13 mouse cellular contexts compared by ENCODE assay signal in the genomic region with DNA sequence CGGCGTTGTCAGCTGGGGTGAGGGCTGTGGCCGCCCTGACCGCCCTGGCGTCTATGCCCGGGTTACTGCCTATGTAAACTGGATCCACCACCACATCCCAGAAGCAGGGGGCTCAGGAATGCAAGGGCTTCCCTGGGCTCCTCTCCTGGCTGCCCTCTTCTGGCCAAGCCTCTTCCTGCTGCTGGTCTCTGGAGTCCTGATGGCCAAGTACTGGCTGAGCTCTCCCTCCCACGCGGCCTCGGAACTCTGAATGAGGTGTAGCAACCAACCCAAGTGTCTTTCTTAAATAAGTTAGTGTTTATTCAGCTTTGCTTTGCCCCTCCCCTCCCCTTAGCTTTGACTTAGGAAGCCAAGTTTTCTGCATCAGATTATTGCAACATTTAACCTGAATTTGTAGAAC. TPM values are rescaled to one million over a fixed set of nuclear protein-coding genes. Genes with fewer than 3 reads are reported as not detected.
DNase-seq lines count a peak whose midpoint lies in the region; ATAC-seq and TF ChIP-seq lines count a peak whose summit lies in the region.
"Had no signal": no experiment of that assay in that cellular context is flagged by ENCODE, and none has a peak within 500 bp of the region (broad histone marks: within the 10 kb centered on the region; RNA-seq: fewer than 3 reads in every experiment).

No protein-coding gene starts in this region.

- no peak overlapping the region for H3K4me3 ChIP-seq in hindbrain, embryonic 11.5 days (ENCODE audit: low read depth, low read length)
- H3K4me3 ChIP-seq in hindbrain, embryonic 16.5 days (ENCODE audit: low read length), result no peak overlapping the region
- no peak overlapping the region for H3K4me3 ChIP-seq in midbrain, postnatal 0 days (ENCODE audit: low read depth, low read length)
- H3K4me3 ChIP-seq in midbrain, embryonic 16.5 days (ENCODE audit: low read depth, low read length), result no peak overlapping the region
- H3K4me3 ChIP-seq: heart, embryonic 13.5 days; limb, embryonic 15.5 days had no signal

- no peak for ATAC-seq in hindbrain, embryonic 11.5 days (ENCODE audit: low FRiP score)
- no peak for ATAC-seq in hindbrain, embryonic 16.5 days
- ATAC-seq in midbrain, postnatal 0 days (ENCODE audit: low FRiP score), result no peak
- no peak for ATAC-seq in midbrain, embryonic 16.5 days
- no peak for ATAC-seq in erythroid progenitor cell, adult 5-6 weeks (replicated peaks; ENCODE audit: low FRiP score, poor library complexity, severe bottlenecking)

- H3K27me3 ChIP-seq in hindbrain, embryonic 11.5 days (ENCODE audit: control insufficient read depth, insufficient read depth, low read length), result no peaks in the 10 kb centered on the region
- no peaks in the 10 kb centered on the region for H3K27me3 ChIP-seq in hindbrain, embryonic 16.5 days (replicated peaks; ENCODE audit: control insufficient read depth, insufficient read depth, low read length)
- H3K27me3 ChIP-seq in midbrain, postnatal 0 days (ENCODE audit: insufficient read depth, low read length), result no peaks in the 10 kb centered on the region
- H3K27me3 ChIP-seq in midbrain, embryonic 16.5 days (ENCODE audit: control insufficient read depth, insufficient read depth, low read depth, low read length), result no peaks in the 10 kb centered on the region
- H3K27me3 ChIP-seq: limb, embryonic 15.5 days had no signal

- intact Hi-C loops in heart, postnatal 36 days (cut with DNase I), result no loop called here

- DNase-seq in hindbrain, embryonic 11.5 days (ENCODE audit: low spot score), result peak; percentile 9
- peak; percentile 42 for DNase-seq in midbrain, postnatal 0 days (ENCODE audit: low spot score)
- DNase-seq in embryo, embryonic 9.5 days (ENCODE audit: extremely low spot score), result peak; percentile 32
- DNase-seq in retina, embryonic 14.5 days (ENCODE audit: low spot score), result peak; percentile 45
- DNase-seq in heart, postnatal 36 days, result no peak
- DNase-seq: cerebellum, adult 9-10 months had no signal

- H3K27ac ChIP-seq in hindbrain, embryonic 11.5 days (ENCODE audit: low read depth, low read length), result no peak overlapping the region
- no peak overlapping the region for H3K27ac ChIP-seq in hindbrain, embryonic 16.5 days (ENCODE audit: low read depth, low read length)
- H3K27ac ChIP-seq in midbrain, postnatal 0 days (ENCODE audit: low read depth, low read length), result no peak overlapping the region
- H3K27ac ChIP-seq in midbrain, embryonic 16.5 days (ENCODE audit: low read length), result no peak overlapping the region
- H3K27ac ChIP-seq: heart, embryonic 13.5 days; limb, embryonic 15.5 days had no signal

- no peaks in the 10 kb centered on the region for H3K4me1 ChIP-seq in hindbrain, embryonic 11.5 days (replicated peaks; ENCODE audit: control insufficient read depth, insufficient read depth, low read length)
- H3K4me1 ChIP-seq in hindbrain, embryonic 16.5 days (ENCODE audit: control insufficient read depth, insufficient read depth, low read depth, low read length), result no peaks in the 10 kb centered on the region
- H3K4me1 ChIP-seq in midbrain, postnatal 0 days (ENCODE audit: insufficient read depth, low read length), result no peaks in the 10 kb centered on the region
- H3K4me1 ChIP-seq in midbrain, embryonic 16.5 days (ENCODE audit: control insufficient read depth, insufficient read depth, low read length), result no peaks in the 10 kb centered on the region
- H3K4me1 ChIP-seq: heart, embryonic 13.5 days had no signal

- no peak overlapping the region for H3K9ac ChIP-seq in hindbrain, embryonic 11.5 days (ENCODE audit: low read depth, low read length)
- H3K9ac ChIP-seq in hindbrain, embryonic 16.5 days (ENCODE audit: low read depth, low read length), result no peak overlapping the region
- no peak overlapping the region for H3K9ac ChIP-seq in midbrain, postnatal 0 days (replicated peaks; ENCODE audit: low read length, poor library complexity, severe bottlenecking)
- H3K9ac ChIP-seq in midbrain, embryonic 16.5 days (ENCODE audit: low read depth, low read length), result no peak overlapping the region
- H3K9ac ChIP-seq: heart, embryonic 13.5 days; limb, embryonic 15.5 days had no signal

- TF ChIP-seq CTCF in midbrain, postnatal 0 days (IDR thresholded peaks at IDR 0.05), result peak; percentile 70

- H3K4me2 ChIP-seq in hindbrain, embryonic 11.5 days (replicated peaks; ENCODE audit: low read depth, low read length), result no peak overlapping the region
- no peak overlapping the region for H3K4me2 ChIP-seq in hindbrain, embryonic 16.5 days (ENCODE audit: low read length)
- H3K4me2 ChIP-seq in midbrain, postnatal 0 days (ENCODE audit: low read depth, low read length, poor library complexity, severe bottlenecking), result no peak overlapping the region
- H3K4me2 ChIP-seq in midbrain, embryonic 16.5 days (ENCODE audit: low read length), result no peak overlapping the region
- H3K4me2 ChIP-seq: heart, embryonic 13.5 days; limb, embryonic 15.5 days had no signal

- no peaks in the 10 kb centered on the region for H3K36me3 ChIP-seq in hindbrain, embryonic 11.5 days (ENCODE audit: control insufficient read depth, insufficient read depth, low read length)
- peaks cover 8% of the 10 kb centered on the region; the same call in 1 of the 2 replicates for H3K36me3 ChIP-seq in hindbrain, embryonic 16.5 days (ENCODE audit: control insufficient read depth, insufficient read depth, low read length)
- peaks cover 33% of the 10 kb centered on the region for H3K36me3 ChIP-seq in midbrain, postnatal 0 days (ENCODE audit: insufficient read depth, low read length)
- peaks cover 16% of the 10 kb centered on the region; the same call in 1 of the 2 replicates for H3K36me3 ChIP-seq in midbrain, embryonic 16.5 days (ENCODE audit: control insufficient read depth, insufficient read depth, low read length)

- H3K9me3 ChIP-seq in hindbrain, embryonic 11.5 days (ENCODE audit: control insufficient read depth, low read length), result no peaks in the 10 kb centered on the region
- H3K9me3 ChIP-seq in hindbrain, embryonic 16.5 days (ENCODE audit: control insufficient read depth, low read length), result no peaks in the 10 kb centered on the region
- H3K9me3 ChIP-seq in midbrain, postnatal 0 days (ENCODE audit: low read length), result no peaks in the 10 kb centered on the region
- no peaks in the 10 kb centered on the region for H3K9me3 ChIP-seq in midbrain, embryonic 16.5 days (replicated peaks; ENCODE audit: control insufficient read depth, low read length, poor library complexity, severe bottlenecking)
- H3K9me3 ChIP-seq: heart, embryonic 13.5 days; limb, embryonic 15.5 days had no signal

- WGBS in hindbrain, embryonic 11.5 days, result 46% methylated on average over 9 of the region's 9 CpGs
- WGBS in hindbrain, embryonic 16.5 days, result 48% methylated on average over 9 of the region's 9 CpGs
- 40% methylated on average over 9 of the region's 9 CpGs for WGBS in midbrain, postnatal 0 days
- 50% methylated on average over 9 of the region's 9 CpGs for WGBS in midbrain, embryonic 16.5 days

RNA-seq across cellular contexts. Expression of gene Tpsg1, which starts 4.9 kb away (rescaled TPM):
- 0.69 TPM in 1 of 2 replicates, not detected in the other for polyA plus RNA-seq in hindbrain, embryonic 11.5 days (2014; fragmentation: Nextera tagmentation; extraction: Ambion mirVana)
- 0.43 and 0.55 TPM in 2 replicates for polyA plus RNA-seq in hindbrain, embryonic 16.5 days (2015; fragmentation: Nextera tagmentation; extraction: Ambion mirVana)
- total RNA-seq in midbrain, postnatal 0 days (2014; rRNA removed), result not detected in 2 replicates
- polyA plus RNA-seq in midbrain, postnatal 0 days (2015; fragmentation: Nextera tagmentation; extraction: Ambion mirVana), result 1.0 and 1.2 TPM in 2 replicates
- 0.29 and 0.88 TPM in 2 replicates for polyA plus RNA-seq in midbrain, embryonic 16.5 days (2015; fragmentation: Nextera tagmentation; extraction: Ambion mirVana)
- under 1 TPM in 1 of 2 experiments, not detected in 1; 0.30 TPM for total RNA-seq in heart, postnatal 36 days (2021)
- total RNA-seq in erythroid progenitor cell, adult 5-6 weeks (2015; ENCODE audit: low replicate concordance), result not detected in 2 replicates
- not detected in 2 replicates for total RNA-seq in erythroid progenitor cell, adult 5-6 weeks (2017; ENCODE audit: low replicate concordance)
- total RNA-seq: MEL; neutrophil, adult 5-6 weeks had no signal

RNA-seq across cellular contexts. Expression of gene Tpsb2, which starts 7.9 kb away (rescaled TPM):
- polyA plus RNA-seq in hindbrain, embryonic 11.5 days (2014; fragmentation: Nextera tagmentation; extraction: Ambion mirVana), result not detected in 2 replicates
- 0.19 and 2.1 TPM in 2 replicates for polyA plus RNA-seq in hindbrain, embryonic 16.5 days (2015; fragmentation: Nextera tagmentation; extraction: Ambion mirVana)
- 0.28 and 1.8 TPM in 2 replicates for total RNA-seq in midbrain, postnatal 0 days (2014; rRNA removed)
- polyA plus RNA-seq in midbrain, postnatal 0 days (2015; fragmentation: Nextera tagmentation; extraction: Ambion mirVana), result 0.60 and 1.0 TPM in 2 replicates
- polyA plus RNA-seq in midbrain, embryonic 16.5 days (2015; fragmentation: Nextera tagmentation; extraction: Ambion mirVana), result 0.23 TPM in 1 of 2 replicates, not detected in the other
- total RNA-seq in heart, postnatal 36 days (2021), result 1 to 10 TPM; 1.8 to 2.2 TPM
- total RNA-seq in erythroid progenitor cell, adult 5-6 weeks (2015; ENCODE audit: low replicate concordance), result not detected in 2 replicates
- total RNA-seq in erythroid progenitor cell, adult 5-6 weeks (2017; ENCODE audit: low replicate concordance), result not detected in 2 replicates
- total RNA-seq: MEL; neutrophil, adult 5-6 weeks had no signal
- polyA plus RNA-seq: heart, embryonic 13.5 days had no signal

RNA-seq across cellular contexts. Expression of gene Tpsab1, which starts 28.6 kb away (rescaled TPM):
- not detected in 2 replicates for polyA plus RNA-seq in hindbrain, embryonic 11.5 days (2014; fragmentation: Nextera tagmentation; extraction: Ambion mirVana)
- polyA plus RNA-seq in hindbrain, embryonic 16.5 days (2015; fragmentation: Nextera tagmentation; extraction: Ambion mirVana), result not detected in 2 replicates
- not detected in 2 replicates for total RNA-seq in midbrain, postnatal 0 days (2014; rRNA removed)
- polyA plus RNA-seq in midbrain, postnatal 0 days (2015; fragmentation: Nextera tagmentation; extraction: Ambion mirVana), result not detected in 2 replicates
- not detected in 2 replicates for polyA plus RNA-seq in midbrain, embryonic 16.5 days (2015; fragmentation: Nextera tagmentation; extraction: Ambion mirVana)
- under 1 TPM; 0.70 to 0.86 TPM for total RNA-seq in heart, postnatal 36 days (2021)
- not detected in 2 replicates for total RNA-seq in erythroid progenitor cell, adult 5-6 weeks (2015; ENCODE audit: low replicate concordance)
- not detected in 2 replicates for total RNA-seq in erythroid progenitor cell, adult 5-6 weeks (2017; ENCODE audit: low replicate concordance)
- total RNA-seq: MEL; neutrophil, adult 5-6 weeks had no signal
- polyA plus RNA-seq: heart, embryonic 13.5 days had no signal

RNA-seq across cellular contexts. Expression of gene Prss29, which starts 55.6 kb away (rescaled TPM):
- polyA plus RNA-seq in hindbrain, embryonic 11.5 days (2014; fragmentation: Nextera tagmentation; extraction: Ambion mirVana), result not detected in 2 replicates
- polyA plus RNA-seq in hindbrain, embryonic 16.5 days (2015; fragmentation: Nextera tagmentation; extraction: Ambion mirVana), result not detected in 2 replicates
- not detected in 2 replicates for total RNA-seq in midbrain, postnatal 0 days (2014; rRNA removed)
- not detected in 2 replicates for polyA plus RNA-seq in midbrain, postnatal 0 days (2015; fragmentation: Nextera tagmentation; extraction: Ambion mirVana)
- not detected in 2 replicates for polyA plus RNA-seq in midbrain, embryonic 16.5 days (2015; fragmentation: Nextera tagmentation; extraction: Ambion mirVana)
- total RNA-seq in heart, postnatal 36 days (2021), result not detected
- not detected in 2 replicates for total RNA-seq in erythroid progenitor cell, adult 5-6 weeks (2015; ENCODE audit: low replicate concordance)
- not detected in 2 replicates for total RNA-seq in erythroid progenitor cell, adult 5-6 weeks (2017; ENCODE audit: low replicate concordance)
- total RNA-seq: MEL; neutrophil, adult 5-6 weeks had no signal
- polyA plus RNA-seq: heart, embryonic 13.5 days; limb, embryonic 15.5 days had no signal

RNA-seq across cellular contexts. Expression of gene Cacna1h, which starts 59.6 kb away (rescaled TPM):
- polyA plus RNA-seq in hindbrain, embryonic 11.5 days (2014; fragmentation: Nextera tagmentation; extraction: Ambion mirVana), result 5.9 and 6.5 TPM in 2 replicates
- polyA plus RNA-seq in hindbrain, embryonic 16.5 days (2015; fragmentation: Nextera tagmentation; extraction: Ambion mirVana), result 5.9 and 6.2 TPM in 2 replicates
- total RNA-seq in midbrain, postnatal 0 days (2014; rRNA removed), result 117 and 164 TPM in 2 replicates
- 7.6 and 9.5 TPM in 2 replicates for polyA plus RNA-seq in midbrain, postnatal 0 days (2015; fragmentation: Nextera tagmentation; extraction: Ambion mirVana)
- polyA plus RNA-seq in midbrain, embryonic 16.5 days (2015; fragmentation: Nextera tagmentation; extraction: Ambion mirVana), result 10.0 and 11.5 TPM in 2 replicates
- total RNA-seq in heart, postnatal 36 days (2021), result 1 to 10 TPM; 5.4 to 6.5 TPM
- 10.5 TPM in 1 of 2 replicates, not detected in the other for total RNA-seq in erythroid progenitor cell, adult 5-6 weeks (2015; ENCODE audit: low replicate concordance)
- 0.91 and 2.3 TPM in 2 replicates for total RNA-seq in erythroid progenitor cell, adult 5-6 weeks (2017; ENCODE audit: low replicate concordance)

Comparison
In these comparisons a context has a peak if more than half of its experiments do, and no peak if none do; other contexts are left out.
1. DNase-seq: peak in hindbrain, embryonic 11.5 days (single experiment), midbrain, postnatal 0 days (single experiment), embryo, embryonic 9.5 days (single experiment) and retina, embryonic 14.5 days (single experiment); none in heart, postnatal 36 days (0 of 2).